Comparison of ENCODE assay signal across 20 mouse cellular contexts in genomic region chr10:117471818-117472567, GRCm38 (mm10).
DNase-seq lines count a peak whose midpoint lies in the region; ATAC-seq and TF ChIP-seq lines count a peak whose summit lies in the region.
"Had no signal": no experiment of that assay in that cellular context is flagged by ENCODE, and none has a peak within 500 bp of the region (broad histone marks: within the 10 kb centered on the region; RNA-seq: fewer than 3 reads in every experiment).

No protein-coding gene starts in this region.

- no peak overlapping the region for H3K4me2 ChIP-seq in heart, postnatal 0 days (ENCODE audit: low read depth, low read length)
- no peak overlapping the region for H3K4me2 ChIP-seq in midbrain, embryonic 11.5 days
- no peak overlapping the region for H3K4me2 ChIP-seq in midbrain, embryonic 13.5 days (replicated peaks)
- H3K4me2 ChIP-seq in myocyte (ENCODE audit: low read depth), result peak overlapping the region; percentile 28
- H3K4me2 ChIP-seq: embryonic facial prominence, embryonic 15.5 days; hindbrain, embryonic 13.5 days had no signal

- no peak for ATAC-seq in heart, postnatal 0 days (ENCODE audit: insufficient read depth, low read depth)
- ATAC-seq in midbrain, embryonic 11.5 days (ENCODE audit: low FRiP score), result no peak
- no peak for ATAC-seq in midbrain, embryonic 13.5 days
- ATAC-seq in activated CD4-positive, CD25-positive, alpha-beta regulatory T cell, adult 4 months, result no peak
- ATAC-seq: CD4-positive, CD25-positive, alpha-beta regulatory T cell, adult 4 months had no signal

- peaks cover 4% of the 10 kb centered on the region for H3K4me1 ChIP-seq in heart, postnatal 0 days (ENCODE audit: control insufficient read depth, insufficient read depth)
- no peaks in the 10 kb centered on the region for H3K4me1 ChIP-seq in midbrain, embryonic 11.5 days (ENCODE audit: control insufficient read depth, insufficient read depth, low read length)
- H3K4me1 ChIP-seq in midbrain, embryonic 13.5 days (replicated peaks), result no peaks in the 10 kb centered on the region
- H3K4me1 ChIP-seq: hindbrain, embryonic 13.5 days had no signal

- H3K36me3 ChIP-seq in heart, postnatal 0 days (replicated peaks; ENCODE audit: control insufficient read depth, insufficient read depth, low read length), result no peaks in the 10 kb centered on the region
- no peaks in the 10 kb centered on the region for H3K36me3 ChIP-seq in midbrain, embryonic 11.5 days (ENCODE audit: control insufficient read depth, insufficient read depth, low read length)
- H3K36me3 ChIP-seq in midbrain, embryonic 13.5 days, result no peaks in the 10 kb centered on the region
- H3K36me3 ChIP-seq in myocyte (ENCODE audit: control insufficient read depth, insufficient read depth), result no peaks in the 10 kb centered on the region
- H3K36me3 ChIP-seq: embryonic facial prominence, embryonic 15.5 days; forebrain, embryonic 10.5 days; hindbrain, embryonic 13.5 days; midbrain, embryonic 10.5 days had no signal

- WGBS in heart, postnatal 0 days, result 36% methylated on average over 11 of the region's 11 CpGs
- 75% methylated on average over 11 of the region's 11 CpGs for WGBS in midbrain, embryonic 11.5 days
- 80% methylated on average over 11 of the region's 11 CpGs for WGBS in midbrain, embryonic 13.5 days

- no peak overlapping the region for H3K4me3 ChIP-seq in heart, postnatal 0 days (ENCODE audit: low read depth, low read length)
- H3K4me3 ChIP-seq in midbrain, embryonic 11.5 days (ENCODE audit: low read depth, low read length), result no peak overlapping the region
- no peak overlapping the region for H3K4me3 ChIP-seq in midbrain, embryonic 13.5 days (replicated peaks)
- H3K4me3 ChIP-seq in myocyte, result no peak overlapping the region
- H3K4me3 ChIP-seq: embryonic facial prominence, embryonic 15.5 days; forebrain, embryonic 10.5 days; hindbrain, embryonic 13.5 days; midbrain, embryonic 10.5 days had no signal

- no peak for TF ChIP-seq CTCF in heart, postnatal 0 days (IDR thresholded peaks at IDR 0.05; ENCODE audit: low read depth)

- no peak for TF ChIP-seq EP300 in heart, postnatal 0 days (IDR thresholded peaks at IDR 0.05; ENCODE audit: low read depth)

- no peaks in the 10 kb centered on the region for H3K79me2 ChIP-seq in myocyte (ENCODE audit: control insufficient read depth, insufficient read depth)

- H3K27ac ChIP-seq in heart, postnatal 0 days (ENCODE audit: low read depth), result peak overlapping the region; percentile 55
- no peak overlapping the region for H3K27ac ChIP-seq in midbrain, embryonic 11.5 days (ENCODE audit: low read depth, low read length)
- no peak overlapping the region for H3K27ac ChIP-seq in midbrain, embryonic 13.5 days
- H3K27ac ChIP-seq: embryonic facial prominence, embryonic 15.5 days; forebrain, embryonic 10.5 days; hindbrain, embryonic 13.5 days; midbrain, embryonic 10.5 days had no signal

- no peak overlapping the region for H3K9ac ChIP-seq in heart, postnatal 0 days (replicated peaks; ENCODE audit: low read depth, low read length)
- H3K9ac ChIP-seq in midbrain, embryonic 11.5 days (ENCODE audit: low read length), result no peak overlapping the region
- no peak overlapping the region for H3K9ac ChIP-seq in midbrain, embryonic 13.5 days (replicated peaks)
- H3K9ac ChIP-seq: embryonic facial prominence, embryonic 15.5 days; hindbrain, embryonic 13.5 days had no signal

- 0 out of 2 replicates have a peak, but pooled peaks cover 10% of the 10 kb centered on the region for H3K9me3 ChIP-seq in heart, postnatal 0 days (replicated peaks; ENCODE audit: control insufficient read depth, low read length)
- no peaks in the 10 kb centered on the region for H3K9me3 ChIP-seq in midbrain, embryonic 11.5 days (ENCODE audit: control insufficient read depth, low read length)
- no peaks in the 10 kb centered on the region for H3K9me3 ChIP-seq in midbrain, embryonic 13.5 days
- H3K9me3 ChIP-seq: hindbrain, embryonic 13.5 days had no signal

- DNase-seq in heart, postnatal 0 days (ENCODE audit: low spot score), result no peak
- DNase-seq in heart, adult 9 months (ENCODE audit: low spot score in 2 of 2), result no peak
- DNase-seq in midbrain, embryonic 11.5 days (ENCODE audit: low spot score, missing footprints), result peak; percentile 82
- peak; percentile 48 for DNase-seq in kidney, postnatal 10 days
- no peak for DNase-seq in spleen, adult 12 weeks (ENCODE audit: low spot score)
- DNase-seq: cerebellum, postnatal 14 days; gastrocnemius, postnatal 14 days; left cerebral cortex, postnatal 4 days; lung, adult 2 months; lung, postnatal 4 days; right cerebral cortex, postnatal 14 days; thymus, postnatal 4 days had no signal

- no peaks in the 10 kb centered on the region for H3K27me3 ChIP-seq in heart, postnatal 0 days (ENCODE audit: control insufficient read depth, insufficient read depth, low read length)
- peaks cover 7% of the 10 kb centered on the region; the same call in 1 of the 2 replicates for H3K27me3 ChIP-seq in midbrain, embryonic 11.5 days (ENCODE audit: control insufficient read depth, insufficient read depth, low read length)
- H3K27me3 ChIP-seq in midbrain, embryonic 13.5 days, result peaks cover 8% of the 10 kb centered on the region; the same call in 1 of the 2 replicates
- no peaks in the 10 kb centered on the region for H3K27me3 ChIP-seq in myocyte (ENCODE audit: control insufficient read depth, insufficient read depth, insufficient read length)
- H3K27me3 ChIP-seq: embryonic facial prominence, embryonic 15.5 days; hindbrain, embryonic 13.5 days had no signal

- no peak overlapping the region for H3ac ChIP-seq in myocyte (ENCODE audit: control insufficient read depth, insufficient read length)

- TF ChIP-seq POLR2A in myocyte (IDR thresholded peaks at IDR 0.05; ENCODE audit: insufficient read length, low read depth), result no peak

TF ChIP-seq in myocyte, 11 proteins besides CTCF, POLR2A, EP300 and RAD21:
- TF ChIP-seq TCF12 (IDR thresholded peaks at IDR 0.05; ENCODE audit: insufficient read depth, poor library complexity, severe bottlenecking) (no peak), MYOD1 (IDR thresholded peaks at IDR 0.05; ENCODE audit: control insufficient read depth in 1 of 3, insufficient read length in 2 of 3, low read depth in 2 of 3) (no peak), SRF (IDR thresholded peaks at IDR 0.05; ENCODE audit: control insufficient read depth, insufficient read length, low read depth) (no peak), MAX (IDR thresholded peaks at IDR 0.05; ENCODE audit: low read depth) (no peak), POLR2AphosphoS2 (IDR thresholded peaks at IDR 0.05; ENCODE audit: insufficient read length, low read depth) (no peak), CEBPB (IDR thresholded peaks at IDR 0.05; ENCODE audit: insufficient read depth, poor library complexity, severe bottlenecking) (no peak), MYOG (IDR thresholded peaks at IDR 0.05; ENCODE audit: control insufficient read depth in 1 of 3, insufficient read depth in 1 of 3, insufficient read length in 2 of 3, low read depth in 2 of 3) (no peak), TCF3 (IDR thresholded peaks at IDR 0.05; ENCODE audit: insufficient read length, low read depth) (no peak), REST (IDR thresholded peaks at IDR 0.05; ENCODE audit: insufficient read depth, insufficient read length) (no peak), USF1 (IDR thresholded peaks at IDR 0.05; ENCODE audit: low read depth) (no peak), E2F4 (IDR thresholded peaks at IDR 0.05; ENCODE audit: insufficient read depth) (no peak)

Comparison
In these comparisons a context has a peak if more than half of its experiments do, and no peak if none do; other contexts are left out.
1. DNase-seq: peak in midbrain, embryonic 11.5 days (single experiment) and kidney, postnatal 10 days (single experiment); none in heart, postnatal 0 days (single experiment), heart, adult 9 months (0 of 2) and spleen, adult 12 weeks (single experiment).